Mouse (Mus musculus): ENCODE data around the gene Spocd1.

Gene Spocd1

GRCm38 (mm10) chr4:129998124-129998523, 69.1 kb downstream of the Spocd1 start:
- no peak for TF ChIP-seq GATA4 (IDR thresholded peaks at IDR 0.05; ENCODE audit: insufficient replicate concordance, low read length)

GRCm38 (mm10) chr4:130001710-130002109, 72.7 kb downstream of the Spocd1 start:
- no peak for TF ChIP-seq GATA4 (IDR thresholded peaks at IDR 0.05; ENCODE audit: insufficient replicate concordance, low read length)

- TF ChIP-seq GATA4 (IDR thresholded peaks at IDR 0.05; ENCODE audit: insufficient replicate concordance, low read length) = no peak
Measured at GRCm38 (mm10) chr4:130002157-130002556, 73.1 kb downstream of the Spocd1 start.

GRCm38 (mm10) chr4:130005593-130005992, 76.5 kb downstream of the Spocd1 start:
- TF ChIP-seq GATA4 (IDR thresholded peaks at IDR 0.05; ENCODE audit: insufficient replicate concordance, low read length) = no peak

GRCm38 (mm10) chr4:130006533-130006932, 77.5 kb downstream of the Spocd1 start:
- TF ChIP-seq GATA4 (IDR thresholded peaks at IDR 0.05; ENCODE audit: insufficient replicate concordance, low read length) = no peak
